Mouse (Mus musculus) lung, adult 2 months (tissue): ENCODE results near the gene Ism1. TPM values are rescaled to one million over a fixed set of nuclear protein-coding genes. Genes with fewer than 3 reads are reported as not detected.

Experiments
- DNase-seq: peaks from one replicate; pipeline ENCODE4 v3.0.0; 2022
- H3K4me1 ChIP-seq: fragments of 200-500 bp; 2 replicates; pipeline ENCODE4 v1.6.1; 2011; ENCODE audit warnings: low read length; ENCODE audit not compliant: control insufficient read depth, insufficient read depth
- H3K4me3 ChIP-seq: fragments of 200-500 bp; replicated peaks from 2 replicates; pipeline ENCODE3; 2011; ENCODE audit warnings: low read depth, mild to moderate bottlenecking, control low read depth, low read length; ENCODE audit errors: extremely low read depth
- CTCF ChIP-seq: fragments of 200-500 bp; IDR thresholded peaks from 2 replicates; pipeline ENCODE4 v1.5.1; 2011; ENCODE audit warnings: mild to moderate bottlenecking, low read length, control low read depth; ENCODE audit not compliant: insufficient read depth
- POLR2A ChIP-seq: fragments of 200-500 bp; IDR thresholded peaks from 2 replicates; pipeline ENCODE4 v1.6.1; 2011; ENCODE audit warnings: low read depth, mild to moderate bottlenecking, control low read depth, low read length, borderline replicate concordance; ENCODE audit errors: extremely low read depth
- WGBS: fragments of 180-500 bp; shearing (Covaris S2); methylation state at CpG from one replicate; pipeline ENCODE4 v1.1.7; 2018; 5-methylcytosine and 5-hydroxymethylcytosine counted together
- polyA plus RNA-seq: library from polyadenylated mRNA; depleted of rRNA; stranded (reverse); fragments of >200 nt; gene quantifications from 2 replicates; pipeline ENCODE4 v1.2.3, GENCODE M21; 2012

The Ism1 gene
- polyA plus RNA-seq, 1 experiment, result 40.4 TPM

GRCm38 (mm10) chr2:139677065-139677762, 764 bp upstream of the Ism1 start:
- peak; percentile 58 for DNase-seq
- H3K4me1 ChIP-seq, result no peaks in the 10 kb centered on the region
- under 1% methylated on average over 52 of the region's 52 CpGs for WGBS
- H3K4me3 ChIP-seq, result peak overlapping the region; percentile 50
- TF ChIP-seq CTCF (no peak), POLR2A (peak; percentile 96)

- DNase-seq, result peak; percentile 42
- no peak for TF ChIP-seq CTCF
- TF ChIP-seq POLR2A, result peak; percentile 42; the same call in 1 of the 2 replicates
- peak overlapping the region; percentile 50 for H3K4me3 ChIP-seq
- 1% methylated on average over 79 of the region's 84 CpGs for WGBS
- peaks cover 3% of the 10 kb centered on the region; the same call in 1 of the 2 replicates for H3K4me1 ChIP-seq
These were observed 530 bp downstream of the Ism1 start for GRCm38 (mm10) chr2:139678275-139679140.

- Histone ChIP-seq H3K4me3 (no peak overlapping the region), H3K4me1 (peaks cover 3% of the 10 kb centered on the region; the same call in 1 of the 2 replicates)
- DNase-seq, result no peak
- TF ChIP-seq POLR2A (no peak), CTCF (no peak)
- WGBS, result 58% methylated on average over 3 of the region's 3 CpGs
These were observed 4.6 kb downstream of the Ism1 start for GRCm38 (mm10) chr2:139682540-139682939.

- no peak for DNase-seq
- no peaks in the 10 kb centered on the region for H3K4me1 ChIP-seq
- 92% methylated on average over 1 of the region's 1 CpGs for WGBS
- no peak for TF ChIP-seq CTCF
- no peak for TF ChIP-seq POLR2A
- no peak overlapping the region for H3K4me3 ChIP-seq
These were observed 11.5 kb downstream of the Ism1 start for GRCm38 (mm10) chr2:139689442-139690003.

- Histone ChIP-seq H3K4me3 (no peak overlapping the region), H3K4me1 (peaks cover 2% of the 10 kb centered on the region; the same call in 1 of the 2 replicates)
- 90% methylated on average over 3 of the region's 3 CpGs for WGBS
- no peak for TF ChIP-seq CTCF
- no peak for DNase-seq
These were observed 15.5 kb downstream of the Ism1 start for GRCm38 (mm10) chr2:139693521-139693920.

- peaks cover 2% of the 10 kb centered on the region; the same call in 1 of the 2 replicates for H3K4me1 ChIP-seq
- WGBS, result 83% methylated on average over 5 of the region's 5 CpGs
- no peak for DNase-seq
- no peak for TF ChIP-seq POLR2A
- TF ChIP-seq CTCF, result no peak
- no peak overlapping the region for H3K4me3 ChIP-seq
These were observed 16.7 kb downstream of the Ism1 start for GRCm38 (mm10) chr2:139694638-139695037.

GRCm38 (mm10) chr2:139696578-139696977, 18.6 kb downstream of the Ism1 start:
- WGBS, result 41% methylated on average over 2 of the region's 2 CpGs
- TF ChIP-seq POLR2A (no peak), CTCF (no peak)
- no peak for DNase-seq
- H3K4me1 ChIP-seq, result peaks cover 2% of the 10 kb centered on the region; the same call in 1 of the 2 replicates
- H3K4me3 ChIP-seq, result no peak overlapping the region

- WGBS, result 82% methylated on average over 1 of the region's 1 CpGs
- DNase-seq, result no peak
- H3K4me3 ChIP-seq, result no peak overlapping the region
- H3K4me1 ChIP-seq, result peaks cover 2% of the 10 kb centered on the region; the same call in 1 of the 2 replicates
- no peak for TF ChIP-seq CTCF
- TF ChIP-seq POLR2A, result no peak
These were observed 22.6 kb downstream of the Ism1 start for GRCm38 (mm10) chr2:139700609-139701008.

GRCm38 (mm10) chr2:139704951-139705350, 27.0 kb downstream of the Ism1 start:
- Histone ChIP-seq H3K4me1 (no peaks in the 10 kb centered on the region; the same call in 1 of the 2 replicates), H3K4me3 (no peak overlapping the region)
- no peak for TF ChIP-seq POLR2A
- TF ChIP-seq CTCF, result no peak
- WGBS, result 23% methylated on average over 3 of the region's 3 CpGs
- DNase-seq, result no peak
